Mouse (Mus musculus) urinary bladder, postnatal 25 days (tissue): ENCODE results near the gene Ccdc116.
"Not testable (repeated sequence)": the region's sequence is repeated elsewhere in the genome, so short reads cannot be mapped to it uniquely, and the experiment has no call there.

ENCODE experiments used
- DNase-seq: peaks from one replicate; pipeline ENCODE4 v3.0.0; 2022; ENCODE audit warnings: low spot score

Ccdc116 gene

DNA sequence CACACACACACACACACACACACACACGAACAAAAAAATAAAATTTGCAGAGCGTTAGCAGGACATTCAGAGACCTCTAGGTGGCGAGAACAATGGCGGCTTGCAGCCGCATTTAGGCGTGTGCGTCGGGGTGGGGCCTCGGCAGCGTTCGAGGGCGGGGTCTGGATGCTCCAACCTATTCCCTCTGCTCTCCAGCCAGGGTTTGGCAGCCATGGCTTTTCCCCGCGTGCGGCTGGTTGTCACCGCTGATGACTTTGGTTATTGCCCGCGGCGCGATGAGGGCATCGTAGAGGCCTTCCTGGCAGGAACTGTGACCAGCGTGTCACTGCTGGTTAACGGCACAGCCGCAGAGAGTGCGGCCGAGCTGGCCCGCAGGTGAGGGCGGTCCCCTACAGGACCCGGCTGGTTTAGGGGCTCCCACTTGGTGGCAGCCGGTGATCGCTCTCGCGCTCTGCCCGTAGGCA is at the start of gene Ccdc116:
Gene Ccdc116, minus strand, starts transcription at position 458 of the 464 bp plus-strand sequence.
- DNase-seq, result peak; percentile 64

DNA sequence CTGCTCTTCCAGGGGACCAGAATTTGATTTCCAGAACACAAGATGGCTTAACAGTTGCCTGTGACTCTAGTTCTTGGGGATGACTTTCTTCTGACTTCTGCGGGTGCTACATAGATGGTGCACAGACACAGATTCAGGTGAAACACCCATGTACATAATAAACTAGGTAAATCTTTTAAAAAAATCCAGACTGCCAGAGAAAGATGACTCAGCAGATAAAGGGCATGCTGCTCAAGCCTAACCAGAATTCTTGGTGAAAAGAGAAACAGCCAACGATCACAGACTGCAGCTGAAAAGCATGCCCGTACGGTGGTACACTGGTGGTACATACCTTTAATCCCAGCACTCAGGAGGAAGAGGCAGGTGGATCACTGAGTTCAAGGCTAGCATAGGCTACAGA is 46.8 kb upstream of the Ccdc116 start:
- no peak for DNase-seq

DNA sequence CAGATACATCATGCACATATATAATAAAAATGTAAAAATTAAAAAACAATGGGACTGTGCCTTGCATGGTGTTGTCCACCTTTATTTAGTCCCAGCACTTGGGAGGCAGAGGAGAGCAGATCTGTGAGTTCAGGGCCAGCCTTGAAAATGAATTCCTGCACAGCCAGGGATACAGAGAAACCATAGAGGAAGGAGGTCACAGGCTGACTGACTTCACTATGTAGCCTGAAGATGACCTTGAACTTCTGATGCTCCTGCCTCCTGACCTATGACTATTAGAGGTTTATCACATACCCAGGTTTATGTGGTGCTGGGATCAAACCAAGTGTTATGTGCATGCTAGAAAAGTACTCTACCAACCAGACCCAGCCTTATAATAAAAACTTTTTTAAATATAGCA is 38.4 kb upstream of the Ccdc116 start:
- no peak for DNase-seq

DNA sequence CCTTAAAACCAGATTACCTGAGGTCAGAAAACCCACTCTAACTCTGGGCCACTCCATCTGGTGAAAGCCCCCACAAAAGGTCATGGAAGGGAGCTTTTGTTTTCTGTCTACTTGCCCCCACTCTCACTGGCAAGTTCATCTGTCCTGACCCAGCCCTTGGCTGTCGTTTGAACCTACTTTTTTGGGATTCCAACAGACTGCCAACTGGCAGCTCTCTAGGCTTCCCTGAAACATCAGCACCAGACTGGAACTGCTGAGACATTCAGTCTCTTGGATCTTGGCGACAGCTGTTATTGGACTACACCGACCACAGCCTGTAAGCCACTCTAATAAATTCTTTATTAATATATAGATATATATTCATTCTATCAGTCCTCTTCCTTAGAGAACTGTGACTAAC is 36.0 kb upstream of the Ccdc116 start:
- DNase-seq, result no peak

DNA sequence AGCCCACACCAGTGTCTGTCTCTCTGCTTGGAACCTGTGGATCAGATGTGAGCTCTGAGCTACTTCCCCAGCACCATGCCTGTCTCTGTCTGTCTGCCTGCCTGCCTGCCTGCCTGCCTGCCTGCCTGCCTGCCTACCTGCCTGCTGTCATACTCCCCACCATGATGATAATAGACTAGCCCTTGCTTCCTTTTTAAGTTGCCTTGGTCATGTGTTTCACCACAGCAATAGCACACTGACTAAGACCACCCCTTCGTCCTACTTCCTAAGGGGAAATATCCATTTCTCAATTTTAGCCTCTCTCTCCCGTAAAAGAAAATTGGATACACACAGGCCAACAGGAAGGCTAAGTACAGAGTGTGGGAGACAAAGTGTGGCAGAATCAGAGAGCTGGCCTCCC is 35.1 kb upstream of the Ccdc116 start:
- no peak for DNase-seq

DNA sequence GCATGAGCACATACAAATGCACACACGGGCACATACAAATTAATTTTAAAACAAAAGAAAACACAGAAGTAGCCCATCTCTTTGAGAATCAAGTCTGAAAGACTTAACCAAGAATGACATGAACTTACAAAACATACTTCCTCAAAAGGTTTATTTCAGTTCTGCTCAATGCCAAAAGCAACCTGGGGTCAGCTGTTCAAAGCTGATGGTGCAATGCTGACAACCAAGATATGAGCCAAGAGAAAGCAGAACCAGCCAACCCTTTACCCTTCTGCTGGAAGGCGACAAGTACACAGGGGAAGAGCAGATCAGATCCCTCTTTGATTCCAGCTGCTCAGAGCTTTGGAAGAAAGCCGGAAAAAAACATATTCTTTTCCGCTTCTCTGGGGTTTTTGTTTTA is 34.4 kb upstream of the Ccdc116 start:
- no peak for DNase-seq

DNA sequence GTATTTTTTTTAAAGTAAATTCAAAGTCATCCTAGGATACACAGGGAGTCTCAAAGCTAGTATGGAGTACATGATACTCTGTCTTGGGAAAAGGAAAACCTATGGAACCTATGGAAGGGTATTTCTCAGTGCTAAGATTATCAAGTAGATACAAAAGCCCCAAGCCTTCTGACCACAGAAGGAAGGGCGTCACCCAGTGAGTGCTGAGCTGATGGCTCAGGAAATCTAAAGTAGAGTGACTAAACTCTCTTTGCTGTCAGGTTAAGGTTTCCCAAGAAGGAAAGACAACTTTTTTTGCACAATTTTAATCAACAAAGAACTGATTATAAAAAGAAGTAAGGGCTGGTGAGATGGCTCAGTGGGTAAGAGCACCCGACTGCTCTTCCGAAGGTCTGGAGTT is 32.7 kb upstream of the Ccdc116 start:
- DNase-seq, result no peak

DNA sequence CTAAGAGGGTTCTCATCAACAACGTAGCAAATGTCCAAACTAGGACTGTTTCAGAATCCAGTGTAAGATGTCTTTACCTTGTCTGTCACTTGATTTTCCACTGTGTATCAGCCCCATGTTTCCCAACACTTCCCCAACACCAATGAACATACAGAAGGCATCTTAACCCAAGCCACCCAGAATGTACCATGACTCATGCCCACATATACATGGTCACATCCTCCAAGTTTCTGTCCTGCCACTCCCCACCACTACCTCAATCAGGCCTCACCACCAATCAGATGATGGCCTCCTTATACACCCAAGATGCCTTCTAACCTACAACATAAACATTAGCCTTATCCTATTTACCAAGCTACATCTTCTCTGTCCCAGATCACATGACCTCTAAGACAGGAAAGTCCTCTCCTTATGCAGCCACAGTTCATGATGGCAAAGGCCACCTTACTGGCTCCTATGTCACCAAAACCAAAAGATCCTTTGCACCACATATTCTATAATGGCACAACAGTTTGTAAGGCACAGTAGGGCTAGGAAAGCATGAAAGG is 30.7 kb upstream of the Ccdc116 start:
- no peak for DNase-seq

DNA sequence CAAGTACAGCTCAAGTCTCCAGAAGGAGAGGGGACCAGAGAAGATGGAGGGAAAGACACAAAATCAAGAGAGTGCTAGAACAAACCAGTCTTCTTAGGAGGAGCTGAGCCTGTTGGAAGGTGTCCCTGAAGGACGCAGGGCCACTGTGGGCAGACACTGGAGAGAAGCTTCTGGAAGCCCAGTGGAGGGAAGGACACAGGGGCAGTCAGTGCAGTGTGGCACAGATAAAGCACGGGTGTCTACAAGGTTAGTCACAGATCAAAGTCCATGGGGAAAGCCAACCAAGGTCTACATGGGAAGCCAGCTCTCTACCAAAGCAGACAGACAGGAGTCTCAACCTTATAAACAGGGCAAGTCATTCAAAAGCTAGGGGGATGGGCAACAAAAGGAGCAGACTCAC is 28.7 kb upstream of the Ccdc116 start:
- DNase-seq, result no peak

DNA sequence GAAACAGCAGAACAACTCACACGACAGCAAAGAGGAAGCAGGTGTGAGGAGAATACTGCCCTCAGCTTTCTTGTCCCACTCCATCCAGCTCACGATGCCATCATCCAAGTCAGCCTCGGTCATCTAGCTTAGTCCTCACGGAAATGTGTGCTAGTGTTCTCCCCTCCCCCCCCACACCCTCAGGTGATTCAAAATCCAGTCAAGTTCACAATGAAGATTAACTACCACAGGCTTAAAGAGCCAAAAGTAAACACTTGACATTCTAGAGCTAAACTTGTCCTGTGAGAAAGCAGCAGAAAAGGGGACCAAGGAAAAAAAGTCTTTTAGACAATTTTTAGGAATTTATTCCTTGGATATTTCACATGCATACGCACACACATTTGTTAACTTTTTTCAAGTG is 21.0 kb upstream of the Ccdc116 start:
- DNase-seq, result no peak

DNA sequence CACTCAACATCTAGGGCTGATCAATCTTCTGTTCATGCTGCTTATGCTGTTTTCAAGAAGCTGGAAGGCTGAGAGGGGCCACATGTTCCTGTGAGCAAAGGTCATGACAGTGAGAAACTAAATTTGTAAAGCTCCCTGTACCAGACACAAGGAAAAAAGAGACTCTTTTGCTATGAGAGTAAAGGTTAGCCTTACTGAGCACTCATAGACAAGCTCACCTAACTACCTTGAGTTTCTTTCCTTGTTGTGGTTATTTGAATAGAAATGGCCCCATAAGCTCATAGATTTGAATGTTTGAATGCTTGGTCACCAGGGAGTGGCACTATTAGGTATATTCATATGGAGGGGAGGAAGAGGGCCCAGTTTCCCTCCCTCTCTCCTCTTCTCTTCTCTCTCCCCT is 20.1 kb upstream of the Ccdc116 start:
- no peak for DNase-seq

DNA sequence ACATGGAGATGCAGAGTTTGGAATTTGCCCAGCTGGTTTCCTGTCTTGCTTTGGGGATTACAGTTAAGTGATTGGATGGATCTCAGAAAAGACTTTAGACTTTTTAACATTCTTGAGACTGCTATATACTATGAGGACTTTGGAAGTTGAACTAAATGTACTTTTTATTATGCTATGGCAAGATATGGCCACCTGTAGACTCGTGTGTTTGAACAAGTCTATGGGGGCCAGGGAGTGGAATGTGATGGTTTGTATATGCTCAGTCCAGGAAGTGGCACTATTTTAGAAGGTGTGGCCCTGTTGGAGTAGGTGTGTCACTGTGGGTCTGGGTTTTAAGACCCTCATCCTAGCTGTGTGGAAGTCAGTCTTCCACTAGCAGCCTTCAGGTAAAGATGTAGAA is 18.4 kb upstream of the Ccdc116 start:
- DNase-seq, result not testable (repeated sequence)

DNA sequence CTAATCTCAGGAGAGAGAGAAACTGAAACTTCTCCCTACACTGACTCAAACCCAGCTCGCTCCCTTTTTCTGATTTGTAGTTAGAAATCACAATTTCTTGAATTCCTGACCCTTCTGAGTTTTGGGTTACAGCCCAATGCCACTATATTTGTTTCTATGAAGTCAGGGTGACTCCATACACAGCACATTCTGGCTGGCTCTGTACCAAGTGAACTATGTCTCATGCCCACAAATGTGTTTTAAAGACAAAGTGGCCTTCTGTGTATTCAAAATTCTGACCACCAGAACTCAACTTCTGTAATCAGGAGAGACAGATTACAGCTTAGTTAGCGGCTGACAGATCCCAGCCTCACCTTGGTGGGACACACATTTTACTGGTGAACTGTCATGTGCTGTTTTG is 7.3 kb upstream of the Ccdc116 start:
- DNase-seq, result no peak

DNA sequence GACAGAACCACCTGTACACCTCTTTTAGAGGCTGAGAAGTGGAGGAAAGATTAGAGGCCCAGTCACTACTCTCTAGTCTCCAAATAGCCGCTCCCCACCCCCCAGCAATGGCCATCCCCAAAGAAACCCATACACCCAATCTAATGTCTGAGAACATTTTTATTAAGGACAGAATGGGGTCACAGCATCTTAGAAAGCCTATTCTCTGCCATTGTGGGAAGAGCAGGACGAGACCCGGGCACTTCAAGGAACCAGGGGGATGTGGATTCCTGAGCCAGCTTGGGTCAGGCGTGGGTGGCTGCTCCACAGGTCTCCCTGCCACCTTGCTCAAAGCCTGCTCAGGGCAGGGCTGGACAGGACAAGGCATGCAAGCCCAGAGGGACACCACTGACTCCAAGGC is 4.8 kb upstream of the Ccdc116 start:
- DNase-seq, result no peak

DNA sequence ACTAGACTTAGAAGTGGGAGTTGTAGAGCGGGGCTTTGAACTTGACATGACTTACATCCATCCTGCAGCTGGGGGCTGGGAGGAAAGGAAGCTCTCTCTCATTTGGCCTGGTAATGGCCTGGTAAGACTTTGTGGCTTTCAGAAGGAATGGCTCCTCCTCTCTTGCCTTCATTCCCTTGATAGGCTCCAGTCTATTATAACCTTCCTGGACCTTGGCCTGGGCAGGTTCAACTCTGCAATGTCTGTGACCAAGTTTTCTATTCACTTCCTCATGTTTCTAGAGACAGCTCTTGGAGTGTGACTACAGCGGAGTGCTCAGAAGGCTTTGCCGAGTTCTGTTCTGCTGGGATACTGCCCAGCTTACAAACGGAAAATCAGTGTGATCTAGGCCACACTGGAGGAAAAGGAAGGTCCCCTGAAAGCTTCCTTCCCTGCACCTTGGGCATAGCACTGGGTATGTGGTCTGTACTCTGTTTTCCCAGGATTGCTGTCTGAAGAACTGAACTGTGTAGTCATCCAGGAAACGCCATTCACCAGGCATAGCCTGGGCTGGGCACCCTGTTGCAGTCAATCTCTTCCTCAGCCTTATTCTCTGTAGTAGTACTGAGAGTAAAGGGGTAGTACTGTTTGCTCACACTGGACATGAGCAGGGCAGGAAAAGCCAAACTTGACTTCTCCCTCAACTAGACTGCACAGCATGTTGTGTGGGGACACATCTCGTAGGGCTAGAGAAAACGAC is 3.7 kb upstream of the Ccdc116 start:
- DNase-seq, result no peak

DNA sequence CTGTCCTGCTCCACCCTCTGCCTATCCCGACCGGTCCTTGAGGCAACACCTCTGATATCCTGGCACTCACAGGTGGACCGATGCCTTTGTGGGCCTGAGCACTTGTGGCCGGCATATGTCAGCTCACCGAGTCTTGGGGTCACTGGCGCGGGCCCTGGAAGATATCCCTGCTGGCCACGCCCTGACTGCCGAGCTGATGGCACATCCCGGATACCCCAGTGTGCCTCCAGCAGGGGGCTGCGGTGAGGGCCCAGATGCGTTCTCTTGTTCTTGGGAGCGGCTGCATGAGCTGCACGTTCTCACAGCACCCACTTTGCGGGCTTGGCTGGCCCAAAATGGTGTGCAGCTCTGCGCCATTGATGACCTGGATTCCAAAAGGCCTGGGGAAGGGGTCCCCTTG is 1.1 kb upstream of the Ccdc116 start:
- DNase-seq, result peak; percentile 26

DNA sequence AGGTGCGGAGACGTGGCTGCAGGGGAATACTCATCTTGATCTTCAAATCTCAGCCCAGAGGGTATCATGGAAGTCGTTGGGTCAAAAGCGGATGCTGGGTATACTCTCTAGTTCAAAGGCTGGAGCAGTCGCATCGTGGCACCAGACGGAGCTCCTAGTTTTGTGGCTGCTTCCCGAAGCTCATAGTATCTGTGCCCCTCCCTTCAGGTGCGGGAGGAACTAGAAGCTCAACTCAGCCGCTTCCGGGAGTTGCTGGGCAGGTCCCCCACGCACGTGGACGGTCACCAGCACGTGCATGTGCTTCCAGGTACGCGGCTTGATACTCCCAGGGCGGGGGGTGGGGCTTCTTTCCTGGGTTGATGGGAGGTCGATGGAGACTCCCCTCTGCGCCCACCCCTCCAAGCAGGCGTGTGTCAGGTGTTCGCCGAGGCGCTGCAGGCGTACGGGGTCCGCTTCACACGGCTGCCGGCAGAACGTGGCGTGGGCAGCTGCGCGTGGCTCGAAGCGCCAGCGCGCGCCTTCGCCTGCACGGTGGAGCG is 431 bp upstream of the Ccdc116 start:
- peak; percentile 25 for DNase-seq

DNA sequence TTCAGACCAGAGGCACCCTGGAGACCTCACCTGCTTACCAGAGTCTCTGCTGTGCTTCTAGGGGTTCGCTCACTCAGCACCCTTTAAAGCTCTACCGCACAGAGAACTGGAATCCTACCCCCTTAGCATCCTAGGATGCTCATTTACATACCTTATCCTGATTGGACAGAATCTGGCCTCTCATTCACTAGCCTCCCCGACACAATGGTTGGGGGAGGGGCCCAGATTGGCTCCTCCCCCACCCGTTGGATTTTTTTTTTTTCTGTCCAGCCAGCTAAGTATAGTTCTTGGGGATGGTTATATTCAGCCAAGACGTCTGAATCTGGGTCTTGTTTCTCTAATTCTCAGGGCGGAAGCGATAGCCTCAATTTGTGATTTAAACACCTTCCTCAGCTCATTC is 2.7 kb downstream of the Ccdc116 start, which contains the start of gene Ydjc:
Gene Ydjc, plus strand, starts transcription at position 283 of the 400 bp plus-strand sequence.
- no peak for DNase-seq

DNA sequence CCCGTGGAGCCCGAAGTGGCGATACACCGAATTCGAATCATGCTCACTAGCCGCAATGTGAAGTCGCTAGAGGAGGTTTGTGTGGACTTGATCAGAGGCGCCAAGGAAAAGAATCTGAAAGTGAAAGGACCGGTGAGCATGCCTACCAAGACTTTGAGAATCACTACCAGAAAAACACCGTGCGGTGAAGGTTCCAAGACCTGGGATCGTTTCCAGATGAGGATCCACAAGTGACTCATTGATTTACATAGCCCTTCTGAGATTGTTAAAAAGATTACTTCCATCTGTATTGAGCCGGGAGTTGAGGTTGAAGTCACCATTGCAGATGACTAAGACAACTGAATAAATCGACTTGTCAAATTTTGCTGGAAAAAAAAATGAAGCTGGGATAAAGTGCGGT is 9.7 kb downstream of the Ccdc116 start:
- no peak for DNase-seq

DNA sequence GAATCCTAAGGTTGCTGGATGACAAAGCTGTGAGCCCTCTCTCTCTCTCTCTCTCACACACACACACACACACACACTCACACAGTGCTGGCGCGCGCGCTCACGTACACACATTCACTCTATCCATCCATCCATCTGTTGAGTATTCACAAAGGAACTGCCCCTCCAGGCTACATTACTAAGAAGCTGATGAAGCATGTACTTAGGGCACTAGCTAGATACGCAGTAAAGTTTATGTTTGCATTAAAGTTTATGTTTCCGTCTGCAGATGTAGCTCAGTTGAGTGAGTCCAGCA is 14.2 kb downstream of the Ccdc116 start:
- DNase-seq, result no peak

DNA sequence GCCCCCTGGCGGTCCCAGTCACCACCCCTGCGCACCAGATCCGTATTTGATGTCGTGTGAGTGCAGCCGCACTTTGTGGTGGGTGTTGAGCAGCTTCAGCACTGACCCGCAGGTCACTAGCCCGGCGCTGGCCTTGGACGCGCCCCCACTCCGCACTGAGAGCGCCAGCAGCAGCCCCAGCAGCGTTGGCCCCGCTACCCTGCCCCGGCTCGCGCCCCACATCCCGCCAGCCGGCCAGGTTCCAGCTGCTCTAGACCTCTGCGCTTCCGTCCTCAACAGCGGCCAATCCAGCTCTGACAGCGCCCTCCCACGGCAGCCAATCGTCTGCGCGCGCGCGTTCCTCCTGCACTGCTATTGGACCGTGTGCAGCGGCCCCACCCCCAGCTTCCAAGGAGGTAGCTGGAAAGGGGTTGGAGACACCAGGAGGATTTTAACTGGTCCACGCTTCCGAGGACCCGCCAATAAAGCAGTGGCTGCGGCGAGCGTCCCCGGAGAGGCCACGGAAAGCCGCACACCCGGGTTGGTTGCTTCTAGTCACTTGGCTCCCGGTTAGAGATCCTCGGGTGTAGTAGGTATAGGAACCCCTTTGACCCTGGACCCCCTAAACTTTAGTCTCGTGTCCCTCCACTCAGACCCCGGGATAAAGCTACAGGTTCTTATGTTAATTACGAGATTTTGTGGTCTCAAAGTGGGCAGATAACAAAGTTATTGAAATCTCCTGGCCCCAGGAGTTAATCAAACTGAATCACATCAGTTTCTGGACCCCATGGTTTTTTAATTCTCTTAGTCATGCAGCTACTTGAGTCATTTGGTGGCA is 14.7 kb downstream of the Ccdc116 start, which contains the start of gene Sdf2l1:
Gene Sdf2l1, minus strand, starts transcription at position 295 of the 817 bp plus-strand sequence.
- DNase-seq, result peak; percentile 93

DNA sequence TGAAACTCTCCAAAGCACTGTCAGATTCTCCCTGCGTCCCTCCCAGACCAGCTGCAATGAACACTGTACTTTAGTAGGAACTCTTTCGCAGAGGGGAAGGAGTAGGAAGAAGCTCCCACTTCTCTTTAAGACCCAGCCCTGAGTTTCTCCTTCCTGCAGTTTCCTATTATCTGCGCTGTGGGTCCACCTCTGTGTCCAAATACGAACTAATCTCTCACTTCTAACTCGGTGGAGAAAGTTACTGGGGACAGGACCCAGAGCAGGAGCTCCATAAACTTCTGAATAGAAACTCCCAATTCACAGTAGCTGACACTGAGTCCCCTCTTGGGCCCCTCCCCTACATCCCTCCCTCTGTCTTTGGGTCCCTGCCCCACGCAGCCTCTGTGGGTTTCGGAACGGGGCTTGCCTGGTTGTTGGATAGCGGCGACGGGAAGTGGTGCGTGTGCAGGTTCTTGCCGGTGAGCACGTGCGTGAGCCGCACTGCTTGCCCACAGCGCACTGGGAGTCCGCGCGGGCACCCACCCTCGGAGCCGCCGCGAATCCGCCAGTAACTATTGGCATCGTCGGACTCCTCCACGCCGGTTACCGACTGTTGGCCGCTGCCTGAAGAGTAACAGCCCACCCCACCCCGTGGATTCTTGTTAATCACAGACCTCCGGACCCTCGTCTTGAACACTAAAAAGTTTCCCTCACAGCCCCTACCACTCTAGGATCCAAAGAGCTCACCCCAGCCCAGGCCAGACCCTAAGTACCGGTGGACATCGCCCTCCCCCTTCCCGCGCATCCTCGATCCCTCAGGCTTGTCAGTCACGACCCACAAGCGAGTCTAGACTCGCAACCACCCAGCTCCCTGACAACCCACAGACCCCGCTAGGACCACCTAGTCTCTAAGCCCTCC is 15.6 kb downstream of the Ccdc116 start:
- DNase-seq, result peak; percentile 15
